ENCODE assay signal across 19 mouse cellular contexts in the genomic region with DNA sequence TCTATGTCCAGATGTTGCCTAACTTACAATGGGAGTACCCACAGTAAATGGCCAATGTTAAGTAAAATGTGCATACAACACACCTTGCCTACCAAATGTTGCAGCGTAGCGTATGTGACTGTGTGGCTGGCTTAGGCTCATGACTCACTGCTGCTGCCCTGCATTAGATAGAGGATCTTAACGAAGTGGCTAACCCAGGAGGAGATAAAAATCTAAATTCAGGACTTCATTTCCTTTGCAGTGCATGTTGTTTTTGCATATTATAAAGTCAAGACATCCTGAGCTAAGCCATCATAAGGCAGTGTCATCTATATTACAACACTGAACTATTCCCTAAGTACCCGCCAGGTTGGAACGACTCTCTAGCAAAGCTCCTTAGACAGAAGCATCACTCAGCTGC.
"Had no signal": no experiment of that assay in that cellular context is flagged by ENCODE, and none has a peak within 500 bp of the region (broad histone marks: within the 10 kb centered on the region; RNA-seq: fewer than 3 reads in every experiment).

No protein-coding gene starts in this region.

- DNase-seq: lung, adult 18-20 months; lung, embryonic 14.5 days; lung, postnatal 10 days; lung, postnatal 4 days; midbrain, embryonic 14.5 days; retina, postnatal 1 day; right cerebral cortex, adult 18-20 months; right cerebral cortex, postnatal 25 days; right cerebral cortex, postnatal 4 days; spleen, adult 18-20 months; thymus, adult 18-20 months; thymus, postnatal 14 days; thymus, postnatal 36 days had no signal

- H3K27me3 ChIP-seq: neural tube, embryonic 13.5 days; neural tube, embryonic 15.5 days had no signal

- H3K4me1 ChIP-seq: midbrain, embryonic 10.5 days; neural tube, embryonic 13.5 days; neural tube, embryonic 15.5 days had no signal

- H3K9ac ChIP-seq: liver, embryonic 14.5 days; lung, embryonic 14.5 days; neural tube, embryonic 13.5 days; neural tube, embryonic 15.5 days had no signal

- ATAC-seq: midbrain, embryonic 16.5 days had no signal

- H3K4me3 ChIP-seq: midbrain, embryonic 10.5 days; myocyte; neural tube, embryonic 13.5 days; neural tube, embryonic 15.5 days had no signal

- H3K4me2 ChIP-seq: lung, embryonic 14.5 days; neural tube, embryonic 13.5 days; neural tube, embryonic 15.5 days had no signal

- H3K27ac ChIP-seq: liver, embryonic 14.5 days; midbrain, embryonic 10.5 days; neural tube, embryonic 13.5 days; neural tube, embryonic 15.5 days had no signal

- H3K9me3 ChIP-seq: neural tube, embryonic 15.5 days had no signal
